Mouse (Mus musculus) liver, adult (tissue): ENCODE data around the gene Sema3d.

ENCODE experiments used
- GATA4 ChIP-seq: IDR thresholded peaks from 2 replicates; pipeline ENCODE4 v1.6.1; 2014; ENCODE audit warnings: mild to moderate bottlenecking, low read length; ENCODE audit not compliant: insufficient replicate concordance

Gene Sema3d

GRCm38 (mm10) chr5:12383133-12383959, at the start of gene Sema3d:
Gene Sema3d, plus strand, starts transcription at chr5:12383385.
- TF ChIP-seq GATA4: no peak

- TF ChIP-seq GATA4: no peak
These were observed 5.9 kb upstream of the Sema3d start for GRCm38 (mm10) chr5:12377261-12377660.

- no peak for TF ChIP-seq GATA4
These were observed 4.3 kb upstream of the Sema3d start for GRCm38 (mm10) chr5:12378900-12379299.

- no peak for TF ChIP-seq GATA4
These were observed 1.2 kb upstream of the Sema3d start for GRCm38 (mm10) chr5:12382010-12382409.

- no peak for TF ChIP-seq GATA4
These were observed 738 bp downstream of the Sema3d start for GRCm38 (mm10) chr5:12383960-12384285.

GRCm38 (mm10) chr5:12392667-12393066, 9.5 kb downstream of the Sema3d start:
- no peak for TF ChIP-seq GATA4

GRCm38 (mm10) chr5:12399271-12399670, 16.1 kb downstream of the Sema3d start:
- no peak for TF ChIP-seq GATA4

GRCm38 (mm10) chr5:12404229-12404628, 21.0 kb downstream of the Sema3d start:
- TF ChIP-seq GATA4: no peak

GRCm38 (mm10) chr5:12412595-12412994, 29.4 kb downstream of the Sema3d start:
- TF ChIP-seq GATA4: no peak

- no peak for TF ChIP-seq GATA4
These were observed 40.1 kb downstream of the Sema3d start for GRCm38 (mm10) chr5:12423264-12423663.

- TF ChIP-seq GATA4: no peak
These were observed 58.6 kb downstream of the Sema3d start for GRCm38 (mm10) chr5:12441737-12442136.

- TF ChIP-seq GATA4: no peak
These were observed 59.3 kb downstream of the Sema3d start for GRCm38 (mm10) chr5:12442176-12443105.

GRCm38 (mm10) chr5:12451089-12451488, 67.9 kb downstream of the Sema3d start:
- no peak for TF ChIP-seq GATA4

GRCm38 (mm10) chr5:12454946-12455345, 71.8 kb downstream of the Sema3d start:
- TF ChIP-seq GATA4: no peak

GRCm38 (mm10) chr5:12457509-12457908, 74.3 kb downstream of the Sema3d start:
- no peak for TF ChIP-seq GATA4
